26 mouse cellular contexts compared by ENCODE assay signal in genomic region chr10:82492518-82492917, GRCm38 (mm10).
"Had no signal": no experiment of that assay in that cellular context is flagged by ENCODE, and none has a peak within 500 bp of the region (broad histone marks: within the 10 kb centered on the region; RNA-seq: fewer than 3 reads in every experiment).

Gm1553 (minus strand) TSS chr10:82492618.

- H3K27me3 ChIP-seq: embryonic facial prominence, embryonic 12.5 days; embryonic facial prominence, embryonic 13.5 days; embryonic facial prominence, embryonic 15.5 days; forebrain, embryonic 12.5 days; forebrain, embryonic 13.5 days; forebrain, embryonic 15.5 days had no signal

- DNase-seq: cerebellum, adult 9-10 months; cerebellum, adult 9-11 months; cerebellum, postnatal 10 days; cerebellum, postnatal 14 days; cerebellum, postnatal 25 days; cerebellum, postnatal 36 days; embryo, embryonic 11 days; forebrain, postnatal 0 days; gastrocnemius, adult 2 months; gastrocnemius, postnatal 10 days; gastrocnemius, postnatal 14 days; gastrocnemius, postnatal 25 days; gastrocnemius, postnatal 36 days; heart, adult 11 months; heart, adult 18-20 months; heart, adult 2 months had no signal

- H3K4me3 ChIP-seq: embryonic facial prominence, embryonic 10.5 days; embryonic facial prominence, embryonic 12.5 days; embryonic facial prominence, embryonic 13.5 days; embryonic facial prominence, embryonic 15.5 days; erythroblast, embryonic 14.5 days; forebrain, embryonic 10.5 days; forebrain, embryonic 12.5 days; forebrain, embryonic 13.5 days; forebrain, embryonic 15.5 days; gastrocnemius, adult 2 months; heart, adult 2 months; heart, embryonic 10.5 days had no signal

- H3K36me3 ChIP-seq: embryonic facial prominence, embryonic 10.5 days; embryonic facial prominence, embryonic 12.5 days; embryonic facial prominence, embryonic 13.5 days; embryonic facial prominence, embryonic 15.5 days; forebrain, embryonic 10.5 days; forebrain, embryonic 12.5 days; forebrain, embryonic 15.5 days; heart, embryonic 10.5 days had no signal

- H3K4me1 ChIP-seq: embryonic facial prominence, embryonic 10.5 days; embryonic facial prominence, embryonic 12.5 days; embryonic facial prominence, embryonic 13.5 days; embryonic facial prominence, embryonic 15.5 days; forebrain, embryonic 10.5 days; forebrain, embryonic 12.5 days; forebrain, embryonic 13.5 days; forebrain, embryonic 15.5 days; heart, embryonic 10.5 days had no signal

- H3K9me3 ChIP-seq: embryonic facial prominence, embryonic 10.5 days; embryonic facial prominence, embryonic 12.5 days; embryonic facial prominence, embryonic 13.5 days; embryonic facial prominence, embryonic 15.5 days; forebrain, embryonic 10.5 days; forebrain, embryonic 12.5 days; forebrain, embryonic 13.5 days; forebrain, embryonic 15.5 days; heart, embryonic 10.5 days had no signal
